Mouse (Mus musculus): ENCODE results near the gene Tmem92.

The Tmem92 gene

GRCm38 (mm10) chr11:94729565-94729964 lies 52.9 kb downstream of the Tmem92 start:
- no peak for DNase-seq (ENCODE audit: low spot score in 2 of 2)

GRCm38 (mm10) chr11:94728545-94728944 lies 54.0 kb downstream of the Tmem92 start:
- DNase-seq (ENCODE audit: low spot score in 2 of 2), result no peak

- no peak for DNase-seq (ENCODE audit: low spot score in 2 of 2)
Observed at GRCm38 (mm10) chr11:94727306-94727705, 55.2 kb downstream of the Tmem92 start.

Measured in urinary bladder, postnatal 36 days (tissue).